Mouse (Mus musculus) ES-CJ7 (cell line): ENCODE data around the gene Kmt5a.
"Not testable (repeated sequence)": the region's sequence is repeated elsewhere in the genome, so short reads cannot be mapped to it uniquely, and the experiment has no call there.

Source experiments
- DNase-seq: peaks from one replicate; pipeline ENCODE4 v3.0.0; 2011; ENCODE audit warnings: low read depth, low spot score

Gene Kmt5a

DNA sequence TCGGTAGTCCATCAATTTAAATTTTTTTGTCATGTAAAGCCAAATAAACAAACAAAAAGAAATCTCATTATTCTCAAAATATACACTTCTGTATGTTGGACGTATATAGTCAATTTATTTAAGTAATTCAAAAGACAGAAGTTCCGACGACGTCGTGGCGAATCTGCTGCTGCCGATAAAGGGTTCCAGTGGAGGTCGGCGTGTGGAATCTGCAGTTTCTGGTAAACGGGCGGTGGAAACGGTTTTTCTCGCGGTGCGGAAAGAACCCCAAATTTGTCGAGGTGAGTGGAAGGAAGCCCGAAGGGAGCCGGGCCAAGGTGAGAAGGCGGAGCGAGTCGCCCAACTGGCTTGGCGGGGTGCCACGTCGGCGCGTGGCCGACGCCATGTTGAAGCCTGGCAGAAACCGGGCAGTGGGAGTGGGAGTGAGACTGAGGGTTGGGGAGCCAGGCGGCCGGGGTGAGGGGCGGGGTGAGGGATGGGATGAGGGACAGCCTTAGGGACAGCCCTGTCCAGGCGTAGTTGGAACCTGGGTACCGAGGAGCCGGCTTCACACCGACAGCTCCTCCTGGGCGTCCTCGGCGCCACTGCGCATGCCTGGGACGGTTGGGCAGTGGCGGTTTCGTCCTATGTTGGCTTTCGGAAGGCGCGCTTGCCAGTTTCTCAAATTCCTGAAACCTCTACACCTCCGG, 43.4 kb downstream of the Kmt5a start, which contains the start of gene Snrnp35:
Gene Snrnp35, plus strand, starts transcription at position 169 of the 689 bp plus-strand sequence.
- peak; percentile 90 for DNase-seq

DNA sequence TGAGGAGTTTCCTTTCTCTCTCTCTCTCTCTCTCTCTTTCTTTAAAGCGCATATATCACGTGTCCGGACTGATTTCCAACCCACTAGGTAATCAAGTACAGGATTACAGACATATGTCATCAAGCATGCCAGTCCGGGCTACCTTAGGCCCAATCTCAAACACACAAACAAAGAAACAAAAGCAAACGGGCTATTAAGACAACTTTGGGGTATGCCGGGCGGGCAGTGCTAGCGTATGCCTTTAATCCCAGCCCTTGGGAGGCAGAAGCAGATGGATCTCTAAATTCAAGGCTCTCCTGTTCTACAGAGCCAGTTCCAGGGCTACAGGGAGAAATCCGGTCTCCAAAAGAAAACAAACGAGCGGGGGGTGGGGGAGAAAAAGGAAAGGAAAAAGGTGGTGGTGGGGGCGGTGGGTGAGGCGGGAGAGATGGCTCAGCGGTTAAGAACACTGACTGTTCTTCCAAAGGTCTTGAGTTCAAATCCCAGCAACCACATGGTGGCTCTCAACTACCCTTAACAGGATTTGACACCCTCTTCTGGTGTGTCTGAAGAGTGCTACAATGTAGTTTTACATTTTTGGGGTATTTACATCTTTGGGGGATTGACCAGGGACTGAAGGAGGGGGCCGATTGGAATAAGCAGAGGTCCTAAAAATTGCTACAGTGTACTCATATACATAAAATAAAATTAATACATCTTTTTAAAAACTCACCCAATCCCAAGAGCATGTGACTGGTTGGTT, 44.1 kb downstream of the Kmt5a start:
- DNase-seq, result no peak

- no peak for DNase-seq
These were observed 45.9 kb downstream of the Kmt5a start for GRCm38 (mm10) chr5:124485654-124486053.

DNA sequence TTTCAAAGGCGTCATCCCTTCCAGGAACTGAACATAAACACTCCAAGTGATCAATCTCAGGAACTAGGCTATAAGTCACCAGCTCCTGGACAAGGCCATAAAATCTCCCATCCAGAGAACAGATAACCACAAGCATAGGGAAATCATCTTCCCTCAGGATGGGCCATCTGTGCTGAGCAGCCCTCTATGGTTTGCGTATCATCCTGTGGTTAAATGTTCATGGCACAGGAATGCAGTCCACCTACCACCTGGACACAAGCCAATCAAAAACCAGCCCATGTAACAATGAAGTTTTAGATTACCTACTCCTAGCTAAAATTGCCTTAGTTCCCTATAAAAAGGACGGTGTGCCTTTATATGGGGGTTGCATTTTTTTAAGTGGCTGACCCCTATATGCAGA, 49.2 kb downstream of the Kmt5a start:
- DNase-seq, result no peak

- no peak for DNase-seq
These were observed 52.0 kb downstream of the Kmt5a start for GRCm38 (mm10) chr5:124491732-124492131.

DNA sequence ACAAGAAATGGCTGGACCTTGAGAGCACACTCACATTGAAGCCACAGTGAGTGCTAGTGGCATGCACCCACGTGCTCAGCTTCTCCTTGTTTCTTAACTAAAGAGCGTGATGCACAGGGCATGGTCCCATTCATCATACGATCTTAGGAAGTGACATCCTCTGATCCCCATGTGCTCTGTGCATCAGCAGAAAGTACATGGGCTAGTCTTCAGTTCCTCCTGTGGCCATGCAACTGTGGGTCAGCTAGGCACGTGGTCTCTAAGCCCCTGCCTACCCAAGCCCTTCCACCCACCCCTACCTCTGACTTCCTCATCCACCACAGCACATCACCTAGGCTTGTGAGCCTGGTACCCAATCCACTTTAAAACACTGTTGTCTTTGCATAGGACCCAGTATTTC, 52.9 kb downstream of the Kmt5a start:
- DNase-seq, result no peak

DNA sequence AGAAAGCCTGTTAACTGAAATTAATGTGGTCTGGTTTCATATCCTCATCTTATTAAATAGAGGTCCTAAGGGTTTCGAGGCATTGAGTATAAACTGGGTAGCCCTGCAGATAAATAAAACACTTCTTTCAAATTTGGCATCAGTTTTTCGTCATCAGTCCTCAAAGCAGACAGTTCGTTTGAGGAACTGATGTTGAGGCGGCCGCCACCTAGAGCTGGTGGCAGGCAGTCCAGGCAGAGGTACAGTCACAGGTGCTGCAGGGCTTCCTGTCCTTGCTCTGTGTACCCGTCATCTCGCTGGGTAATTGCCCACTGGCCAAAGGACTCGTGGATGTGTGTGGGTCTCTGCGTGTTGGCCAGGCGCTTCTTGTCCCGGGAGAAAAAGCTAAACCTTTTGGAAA, 53.7 kb downstream of the Kmt5a start:
- no peak for DNase-seq

DNA sequence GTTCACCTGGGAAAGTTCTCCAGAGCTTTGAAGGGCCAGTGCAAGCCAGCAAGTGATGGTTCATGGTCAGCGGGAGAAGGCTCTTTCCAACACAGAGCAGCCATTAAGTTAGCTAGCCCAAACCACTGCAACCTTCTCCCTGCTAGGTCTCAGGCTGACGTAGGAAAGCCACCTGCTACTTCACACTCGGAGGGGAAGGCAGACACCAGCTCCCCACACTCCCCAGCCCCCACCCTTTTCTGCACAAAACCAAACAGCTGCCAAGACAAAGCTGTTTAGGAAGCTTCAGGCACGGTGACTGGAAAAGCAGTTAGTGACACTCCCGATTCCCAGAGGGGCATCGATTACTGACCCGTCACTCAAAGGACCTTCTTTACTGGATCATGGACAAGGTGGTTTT, 55.8 kb downstream of the Kmt5a start:
- DNase-seq, result no peak

DNA sequence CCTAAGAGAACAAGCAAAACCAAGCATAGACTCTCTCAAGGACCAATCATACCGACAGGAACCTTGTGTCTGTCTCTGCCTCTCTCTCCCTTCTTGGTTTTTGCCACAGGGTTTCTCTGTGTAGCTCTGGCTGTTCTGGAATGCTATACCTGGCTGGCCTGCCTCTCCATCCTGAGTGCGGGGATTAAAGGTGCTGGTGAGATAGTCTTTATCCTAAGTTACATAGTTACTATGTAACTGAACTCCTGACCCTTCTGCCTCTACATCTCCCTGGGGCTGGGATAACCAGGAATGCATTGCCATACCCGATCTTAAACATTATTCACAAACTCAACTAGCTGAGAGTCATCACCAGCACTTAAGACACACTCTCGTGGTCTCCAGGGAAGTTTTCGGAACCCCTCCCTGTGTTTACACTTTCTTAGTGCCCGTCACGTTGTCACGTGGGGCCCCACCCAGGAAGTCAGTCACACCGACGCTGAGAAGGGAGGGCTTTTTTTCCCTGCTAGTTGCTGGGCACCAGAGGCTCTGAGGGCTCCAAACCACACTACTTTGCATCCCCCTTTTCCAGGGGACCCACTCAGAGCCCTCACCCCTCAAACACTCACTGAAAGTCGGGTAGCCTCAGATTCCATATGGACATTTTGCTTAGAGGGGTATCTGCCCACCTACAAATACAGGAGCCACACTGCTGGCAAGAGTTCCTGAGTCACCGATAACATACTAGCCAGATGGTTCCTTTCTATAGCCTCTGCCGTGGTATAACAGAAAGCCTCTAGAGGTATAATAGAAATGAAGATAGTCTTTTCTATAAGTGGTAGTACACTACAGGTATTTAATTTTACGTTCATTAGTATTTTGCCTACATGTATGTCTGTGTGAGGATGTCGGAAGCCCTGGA, 57.1 kb downstream of the Kmt5a start:
- no peak for DNase-seq

DNA sequence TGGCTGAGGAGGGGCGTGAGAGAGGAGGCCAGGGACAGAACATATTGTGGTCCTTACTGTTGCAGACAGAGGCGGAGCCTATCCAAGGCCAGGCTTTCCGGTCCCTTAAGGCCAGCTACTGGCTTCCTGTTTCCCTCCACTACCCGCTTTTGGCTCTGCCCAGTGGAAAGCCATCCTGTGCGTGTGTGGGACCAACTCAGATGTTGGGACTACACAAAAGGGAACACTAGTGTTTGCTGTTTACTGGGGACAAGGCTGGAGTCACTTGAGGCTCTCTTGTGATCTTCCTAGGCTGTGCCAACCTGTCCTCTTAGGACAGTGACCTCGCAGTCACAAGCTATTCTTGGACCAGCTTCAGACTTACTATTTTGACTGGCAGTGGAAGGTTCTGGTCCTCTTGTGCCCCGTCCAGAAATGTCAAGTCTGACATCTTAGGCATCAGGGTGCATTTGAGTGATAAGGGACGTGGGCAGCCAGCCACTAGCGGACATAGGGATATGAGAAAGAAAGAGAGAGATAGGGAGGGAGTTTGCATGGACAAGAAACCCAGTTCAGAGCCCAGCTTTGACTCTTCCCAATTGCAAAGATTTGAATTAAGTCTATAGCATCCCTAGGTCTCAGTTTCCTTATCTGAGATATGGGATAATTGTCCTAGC, 58.6 kb downstream of the Kmt5a start:
- DNase-seq, result no peak

- DNase-seq, result no peak
These were observed 59.3 kb downstream of the Kmt5a start for GRCm38 (mm10) chr5:124499001-124499400.

DNA sequence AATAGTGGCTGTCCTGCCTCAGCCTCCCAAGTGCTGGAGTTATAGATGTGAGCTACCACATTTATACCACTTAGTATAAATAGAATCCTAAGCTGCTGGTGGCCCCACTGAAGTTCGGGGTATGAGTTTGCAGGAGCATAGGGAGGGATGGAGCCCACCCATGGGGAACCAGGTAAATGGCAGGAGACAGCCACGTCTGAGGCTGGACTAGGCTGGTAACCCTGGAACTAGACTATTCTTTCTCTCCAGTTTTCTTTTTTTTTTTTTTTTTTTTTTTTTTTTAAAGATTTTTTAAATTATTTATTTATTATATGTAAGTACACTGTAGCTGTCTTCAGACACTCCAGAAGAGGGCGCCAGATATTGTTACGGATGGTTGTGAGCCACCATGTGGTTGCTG, 60.3 kb downstream of the Kmt5a start:
- DNase-seq, result not testable (repeated sequence)

DNA sequence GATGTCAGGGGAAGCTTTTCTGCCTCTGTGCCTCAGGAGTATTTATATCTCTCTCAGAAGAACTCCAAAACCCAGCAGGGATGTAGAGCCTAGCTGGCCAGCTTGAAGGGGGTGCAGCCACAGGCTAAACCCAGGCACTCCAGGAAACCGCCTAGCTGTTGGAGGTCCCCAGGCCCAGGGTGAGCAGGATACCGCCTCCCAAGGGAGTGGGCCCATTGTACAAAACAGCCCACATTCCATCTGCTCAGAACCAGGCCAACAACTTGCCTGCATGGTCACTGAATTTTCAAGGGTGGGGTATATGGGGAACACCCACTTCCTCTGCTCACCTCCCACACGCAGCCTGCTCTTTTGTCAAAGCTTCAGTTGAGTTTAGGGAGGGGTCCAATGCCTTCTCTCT, 60.8 kb downstream of the Kmt5a start:
- peak; percentile 46 for DNase-seq

DNA sequence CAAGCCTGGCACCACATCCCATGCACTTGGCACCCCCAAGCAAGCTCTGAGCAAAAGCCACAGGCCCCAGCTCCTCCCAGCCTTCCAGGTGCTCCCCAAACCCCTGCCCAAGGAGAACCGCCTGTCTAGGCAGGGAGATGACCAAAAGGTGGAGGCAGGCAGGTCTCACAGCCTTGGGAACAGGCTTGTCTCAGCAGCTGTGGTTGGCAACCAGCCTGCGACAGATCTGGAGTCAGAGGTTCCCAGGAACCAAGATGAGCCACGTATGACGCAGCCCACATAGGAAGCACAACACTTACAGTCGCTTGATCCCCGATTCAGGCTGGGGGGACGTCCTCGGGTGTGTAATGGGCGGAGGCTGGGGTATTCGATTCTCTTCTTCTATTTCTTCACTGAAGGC, 61.8 kb downstream of the Kmt5a start:
- no peak for DNase-seq

DNA sequence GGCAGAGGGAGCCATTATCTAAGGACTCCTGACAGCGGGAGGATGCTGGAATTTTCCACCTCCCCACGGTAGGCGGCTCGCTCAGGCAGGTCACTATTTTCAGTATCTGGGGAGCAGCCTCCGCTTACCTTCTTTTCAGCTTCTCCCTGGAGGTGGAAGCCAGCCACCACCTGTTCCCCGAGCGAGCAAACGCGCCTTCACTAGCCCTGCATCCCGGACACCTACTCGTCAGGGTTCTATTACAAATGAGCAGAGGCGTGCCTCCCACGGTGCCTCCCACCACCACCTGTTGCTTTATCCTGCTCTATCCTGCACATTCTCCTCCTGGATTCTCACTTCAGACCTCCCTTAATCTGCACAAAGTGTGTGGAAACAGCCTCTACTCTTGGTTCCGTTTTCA, 64.0 kb downstream of the Kmt5a start:
- peak; percentile 41 for DNase-seq

DNA sequence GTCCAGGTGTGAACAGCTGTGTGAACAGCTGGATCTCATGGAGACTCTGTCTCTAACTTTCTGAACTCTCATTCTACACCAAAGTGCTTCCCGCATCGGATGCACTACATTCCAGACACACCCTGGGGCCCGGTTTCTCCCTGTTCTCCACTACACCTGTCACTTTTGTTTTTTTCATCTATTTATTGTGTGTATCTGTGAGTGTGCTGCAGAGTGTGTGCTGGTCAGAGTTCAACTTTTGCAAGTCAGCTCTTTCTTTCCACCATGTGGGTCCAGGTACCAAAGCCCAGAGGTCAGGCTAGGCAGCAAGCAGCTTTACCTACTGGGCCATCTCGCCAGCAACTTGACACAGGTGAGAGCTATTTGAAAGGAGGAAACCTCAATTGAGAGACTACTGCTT, 65.5 kb downstream of the Kmt5a start:
- no peak for DNase-seq

DNA sequence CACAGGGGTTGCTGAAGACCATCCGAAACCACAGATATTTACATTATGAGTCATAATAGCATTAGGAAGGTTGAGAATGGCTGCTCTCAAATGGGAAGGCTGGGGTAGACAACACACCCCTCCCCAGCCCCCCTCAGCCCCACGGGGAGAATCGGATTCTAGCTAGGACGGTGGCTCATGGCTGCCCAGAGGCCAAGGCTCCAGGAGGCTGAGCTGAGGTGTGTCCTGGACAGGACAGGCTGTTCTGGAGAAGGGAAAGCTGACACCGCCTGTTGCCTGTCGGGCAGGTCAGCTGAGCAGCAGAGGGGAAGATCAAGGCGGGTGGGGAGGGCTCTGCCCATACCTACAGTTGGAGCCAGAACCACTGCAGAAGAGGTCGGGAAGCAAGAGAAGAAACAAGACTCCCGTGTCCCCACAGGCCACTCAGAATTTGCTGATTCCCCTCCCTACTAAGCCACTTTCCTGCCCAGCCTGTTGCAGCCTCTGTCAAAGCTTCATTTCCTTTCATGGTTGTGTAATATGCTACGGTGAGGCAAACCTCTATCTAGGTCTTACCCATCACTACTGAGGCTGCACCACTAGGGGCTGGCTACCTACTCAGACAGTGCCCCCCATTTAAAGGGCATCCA, 67.1 kb downstream of the Kmt5a start:
- DNase-seq, result no peak

GRCm38 (mm10) chr5:124509200-124509599, 69.5 kb downstream of the Kmt5a start:
- DNase-seq, result no peak

DNA sequence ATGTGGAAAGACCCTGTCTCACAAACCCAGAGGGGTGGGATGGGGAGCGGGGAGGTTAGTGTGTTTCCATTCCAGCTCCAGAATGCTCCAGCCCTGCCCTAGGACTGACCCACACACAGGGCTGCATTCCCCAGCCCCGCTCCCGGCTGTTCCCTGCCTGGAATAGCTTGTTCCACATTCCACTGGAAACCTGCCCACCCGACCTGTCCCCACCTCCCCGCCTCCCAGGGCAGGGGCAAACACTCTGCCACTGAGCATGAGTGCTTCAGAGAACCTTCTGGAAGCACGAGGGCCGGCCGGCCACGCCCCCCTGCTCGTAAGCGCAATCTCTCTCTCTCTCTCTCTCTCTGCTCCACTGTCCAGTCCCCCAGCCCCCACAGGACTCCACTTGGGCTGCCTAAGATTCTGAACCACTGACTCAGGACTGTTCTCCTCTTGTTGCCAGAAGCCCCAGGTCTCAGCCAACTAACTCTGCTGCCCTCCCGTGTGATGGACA, 70.1 kb downstream of the Kmt5a start:
- peak; percentile 21 for DNase-seq

DNA sequence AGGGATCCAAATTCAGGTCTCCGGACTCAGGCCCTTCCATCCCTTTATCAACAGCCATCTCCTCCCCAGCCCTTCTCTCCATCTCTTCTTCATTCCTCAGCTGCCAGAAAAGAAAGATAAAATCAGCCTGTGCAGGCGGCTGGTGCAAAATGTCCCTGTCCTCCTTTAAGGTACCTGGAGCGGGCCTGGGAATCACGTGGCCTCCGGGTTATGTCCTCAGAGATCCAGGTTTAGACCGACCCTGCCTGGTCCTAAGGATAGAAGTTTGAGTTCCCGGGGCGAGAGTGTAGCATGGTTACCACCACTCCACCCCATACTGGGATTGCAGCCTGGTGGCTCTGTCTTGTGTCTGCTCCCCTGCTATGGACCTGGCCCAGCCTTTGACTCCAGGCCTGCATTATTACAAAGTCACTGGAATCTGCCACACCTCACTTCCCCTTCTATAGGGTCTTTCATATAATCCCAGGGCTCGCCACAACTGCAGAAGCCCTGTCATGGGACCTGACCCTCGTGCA, 70.9 kb downstream of the Kmt5a start:
- DNase-seq, result peak; percentile 55
